Mouse (Mus musculus) heart, embryonic 16.5 days (tissue): ENCODE data around the gene Dennd1b. TPM values are rescaled to one million over a fixed set of nuclear protein-coding genes. Genes with fewer than 3 reads are reported as not detected.
A peak's percentile ranks its signal among the peaks of the same experiment; 100 is the strongest.

Experiments
- ATAC-seq: fragments of 200-750 bp; cut with Nextera tagmentation; replicated peaks from 2 replicates; pipeline ENCODE4 v1.8.0; 2017; ENCODE audit warnings: moderate number of reproducible peaks; ENCODE audit not compliant: insufficient read depth, low FRiP score; ENCODE audit errors: extremely low read depth
- H3K27ac ChIP-seq: fragments of 300-500 bp; sonication (generic); 2 replicates; pipeline ENCODE4 v1.5.1; 2014; ENCODE audit warnings: mild to moderate bottlenecking, low read length, control low read depth, moderate library complexity
- H3K27me3 ChIP-seq: fragments of 300-500 bp; sonication (generic); 2 replicates; pipeline ENCODE4 v1.6.1; 2014; ENCODE audit warnings: low read length, mixed read lengths; ENCODE audit not compliant: control insufficient read depth, insufficient read depth
- H3K36me3 ChIP-seq: fragments of 300-500 bp; sonication (generic); 2 replicates; pipeline ENCODE4 v1.6.1; 2014; ENCODE audit not compliant: control insufficient read depth, insufficient read depth
- H3K4me1 ChIP-seq: fragments of 300-500 bp; sonication (generic); 2 replicates; pipeline ENCODE4 v1.6.1; 2014; ENCODE audit warnings: low read length, mixed read lengths; ENCODE audit not compliant: control insufficient read depth, insufficient read depth
- H3K4me2 ChIP-seq: fragments of 300-500 bp; sonication (generic); 2 replicates; pipeline ENCODE4 v1.6.1; 2014; ENCODE audit warnings: low read depth, mild to moderate bottlenecking, control low read depth, low read length
- H3K4me3 ChIP-seq: fragments of 300-500 bp; sonication (generic); 2 replicates; pipeline ENCODE4 v1.5.1; 2014; ENCODE audit warnings: mild to moderate bottlenecking, control low read depth, low read length
- H3K9ac ChIP-seq: fragments of 300-500 bp; sonication (generic); 2 replicates; pipeline ENCODE4 v1.6.1; 2014; ENCODE audit warnings: low read length, control low read depth
- H3K9me3 ChIP-seq: fragments of 300-500 bp; sonication (generic); replicated peaks from 2 replicates; pipeline ENCODE4 v1.6.1; 2016; ENCODE audit warnings: low read length; ENCODE audit not compliant: control insufficient read depth
- whole genome bisulfite sequencing: fragments of 180-500 bp; shearing (Covaris S2); extraction: QIAGEN DNeasy Blood & Tissue Kit; methylation state at CpG from one replicate; pipeline ENCODE4 v1.1.7; 2014; 5-methylcytosine and 5-hydroxymethylcytosine counted together
- polyA plus RNA-seq: library from polyadenylated mRNA; unstranded; fragments of >200 nt; fragmentation: Nextera tagmentation; extraction: Ambion mirVana; gene quantifications from 2 replicates; pipeline ENCODE4 v1.2.1, GENCODE M21; 2015

The Dennd1b gene
- polyA plus RNA-seq, 1 experiment from 2014 or later = 10.0 TPM

DNA sequence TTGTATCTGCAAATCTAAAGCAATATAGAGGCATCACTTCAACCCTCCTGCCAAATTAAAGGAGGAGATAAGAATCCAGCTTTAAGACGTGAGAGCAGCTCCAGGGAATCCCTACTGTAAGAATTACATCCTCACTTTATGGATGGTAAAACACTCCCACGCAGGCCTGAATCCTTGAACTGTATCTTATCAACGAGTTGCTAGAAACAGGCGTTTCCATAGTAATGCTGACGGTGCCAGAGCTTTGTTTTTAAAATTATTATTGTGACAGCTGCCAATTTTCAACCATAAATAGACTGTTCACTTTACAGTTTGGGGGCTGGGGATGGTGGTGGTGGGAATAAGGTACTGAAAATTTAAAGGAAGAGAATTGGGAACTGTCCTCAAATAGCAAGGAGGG, 239.8 kb downstream of the Dennd1b start:
- no peak for ATAC-seq
- Histone ChIP-seq H3K36me3 (no peaks in the 10 kb centered on the region), H3K27me3 (no peaks in the 10 kb centered on the region; the same call in 1 of the 2 replicates), H3K27ac (no peak overlapping the region), H3K4me2 (no peak overlapping the region), H3K4me3 (no peak overlapping the region), H3K9ac (no peak overlapping the region), H3K9me3 (no peaks in the 10 kb centered on the region), H3K4me1 (peaks cover 6% of the 10 kb centered on the region; the same call in 1 of the 2 replicates)
- WGBS = 38% methylated on average over 5 of the region's 5 CpGs

DNA sequence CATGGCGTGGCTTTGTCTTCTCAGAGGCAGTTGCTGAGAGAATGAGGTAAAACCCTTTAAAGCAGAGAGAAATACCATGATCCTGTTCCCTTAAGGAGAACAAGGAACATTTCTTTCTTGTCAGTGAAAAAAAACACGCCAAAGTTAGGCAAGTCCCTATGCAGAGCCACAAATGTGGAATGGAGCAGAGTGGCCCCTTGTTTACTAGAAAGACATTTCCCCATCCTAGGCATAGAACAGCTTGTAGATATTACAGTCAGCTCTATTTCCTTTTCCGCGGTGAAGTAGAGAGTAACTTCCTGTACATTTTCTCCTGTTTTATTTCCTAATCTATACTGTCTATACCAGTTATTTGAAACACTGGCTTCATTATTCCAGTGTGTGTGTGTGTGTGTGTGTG, 243.0 kb downstream of the Dennd1b start:
- peaks cover 6% of the 10 kb centered on the region; the same call in 1 of the 2 replicates for H3K4me1 ChIP-seq
- no peaks in the 10 kb centered on the region for H3K9me3 ChIP-seq
- no peak overlapping the region for H3K27ac ChIP-seq
- H3K4me2 ChIP-seq = no peak overlapping the region
- ATAC-seq = no peak
- H3K27me3 ChIP-seq = no peaks in the 10 kb centered on the region; the same call in 1 of the 2 replicates
- no peak overlapping the region for H3K4me3 ChIP-seq
- 70% methylated on average over 4 of the region's 4 CpGs for WGBS
- H3K36me3 ChIP-seq = no peaks in the 10 kb centered on the region
- no peak overlapping the region for H3K9ac ChIP-seq

DNA sequence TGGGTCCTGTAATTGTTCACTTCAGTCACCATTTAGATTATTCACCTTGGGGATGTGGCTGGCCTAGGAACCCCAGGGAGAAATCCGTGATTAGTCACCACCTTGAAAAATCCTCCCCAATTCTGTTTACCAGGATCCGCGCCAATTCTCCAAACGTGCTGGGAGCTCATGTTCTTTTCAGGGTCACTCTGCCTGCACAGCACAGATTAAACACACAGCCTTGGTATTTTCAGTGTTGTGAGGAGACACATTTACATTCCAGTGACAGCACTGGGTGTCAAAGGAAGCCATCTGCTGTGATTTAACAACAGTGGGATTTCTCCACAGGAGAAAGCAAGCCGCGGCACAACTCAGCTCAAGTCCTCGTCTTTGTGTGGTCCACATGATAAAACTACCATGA, 246.6 kb downstream of the Dennd1b start:
- Histone ChIP-seq H3K27ac (peak overlapping the region; percentile 46; the same call in 1 of the 2 replicates), H3K9me3 (no peaks in the 10 kb centered on the region), H3K9ac (no peak overlapping the region), H3K4me1 (0 out of 2 replicates have a peak, but pooled peaks cover 2% of the 10 kb centered on the region), H3K36me3 (no peaks in the 10 kb centered on the region), H3K27me3 (no peaks in the 10 kb centered on the region; the same call in 1 of the 2 replicates), H3K4me3 (no peak overlapping the region), H3K4me2 (peak overlapping the region; percentile 4; the same call in 1 of the 2 replicates)
- no peak for ATAC-seq
- 27% methylated on average over 7 of the region's 7 CpGs for WGBS

DNA sequence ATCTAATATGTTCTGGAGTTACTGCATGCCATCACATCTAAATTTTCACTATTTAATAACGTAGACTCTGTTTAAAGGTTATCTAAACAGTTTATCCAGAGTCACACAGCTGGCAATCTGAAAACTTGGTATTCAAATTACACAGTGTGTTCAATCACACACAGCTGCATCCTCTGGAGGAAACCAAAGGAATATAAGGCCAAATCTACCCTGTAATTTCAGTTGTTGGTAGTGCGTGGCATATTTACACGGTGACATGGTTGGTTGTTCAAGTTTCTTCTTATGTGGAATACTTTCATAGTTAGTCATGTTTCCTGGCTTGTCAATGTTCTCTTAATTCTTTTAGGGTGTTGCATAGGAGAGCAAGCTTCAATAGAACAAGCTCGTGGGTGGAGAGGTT, 247.3 kb downstream of the Dennd1b start:
- Histone ChIP-seq H3K27me3 (no peaks in the 10 kb centered on the region; the same call in 1 of the 2 replicates), H3K4me2 (no peak overlapping the region), H3K36me3 (no peaks in the 10 kb centered on the region), H3K9me3 (no peaks in the 10 kb centered on the region), H3K9ac (no peak overlapping the region), H3K4me1 (no peaks in the 10 kb centered on the region), H3K27ac (no peak overlapping the region), H3K4me3 (no peak overlapping the region)
- no peak for ATAC-seq
- 66% methylated on average over 4 of the region's 4 CpGs for WGBS

DNA sequence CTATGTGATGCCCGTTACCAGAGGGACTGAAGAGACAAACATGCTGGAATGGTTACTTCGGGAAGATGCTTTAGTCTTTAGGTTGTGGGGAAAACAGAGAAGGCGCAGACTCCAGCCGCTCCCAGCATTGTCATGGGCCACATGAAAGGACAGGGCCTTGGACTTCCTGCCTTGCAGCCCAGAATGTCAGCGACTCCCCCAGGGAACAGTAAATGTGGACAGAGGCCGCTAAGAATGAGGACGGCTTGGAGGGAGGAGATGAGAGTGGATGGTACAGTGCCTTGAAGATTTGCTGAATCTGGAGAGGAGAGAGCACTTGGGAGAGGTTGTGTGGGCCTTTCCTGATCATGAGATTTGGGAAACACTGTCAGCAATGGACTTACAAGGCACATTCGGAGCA, 252.1 kb downstream of the Dennd1b start:
- no peak overlapping the region for H3K4me3 ChIP-seq
- H3K9me3 ChIP-seq = no peaks in the 10 kb centered on the region
- H3K27me3 ChIP-seq = no peaks in the 10 kb centered on the region
- H3K36me3 ChIP-seq = no peaks in the 10 kb centered on the region
- H3K9ac ChIP-seq = no peak overlapping the region
- H3K4me1 ChIP-seq = no peaks in the 10 kb centered on the region
- 66% methylated on average over 8 of the region's 8 CpGs for WGBS
- H3K4me2 ChIP-seq = no peak overlapping the region
- ATAC-seq = no peak; the same call in 1 of the 2 replicates
- H3K27ac ChIP-seq = peak overlapping the region; percentile 19

DNA sequence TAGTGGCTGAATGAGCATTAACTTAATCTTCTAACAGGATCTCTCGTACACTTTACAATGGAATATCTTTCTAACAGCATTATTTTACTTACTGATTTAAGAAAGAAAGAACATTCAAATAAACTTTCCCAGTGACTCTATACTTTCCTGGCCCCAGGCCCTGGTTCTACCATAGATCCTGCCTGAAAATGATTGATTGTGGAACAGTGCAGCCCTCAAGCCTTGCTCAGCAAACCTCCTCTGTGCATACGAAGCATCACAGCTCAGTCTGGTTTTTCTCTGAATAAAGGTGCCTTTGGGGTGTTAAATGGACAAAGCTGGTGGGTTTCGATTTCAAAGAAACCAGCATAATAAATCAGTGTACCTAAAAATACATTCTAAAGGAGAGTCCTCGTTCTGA, 260.6 kb downstream of the Dennd1b start:
- H3K4me2 ChIP-seq = no peak overlapping the region
- no peak overlapping the region for H3K9ac ChIP-seq
- H3K4me3 ChIP-seq = no peak overlapping the region
- WGBS = 77% methylated on average over 4 of the region's 4 CpGs
- no peak for ATAC-seq
- H3K36me3 ChIP-seq = no peaks in the 10 kb centered on the region
- H3K9me3 ChIP-seq = no peaks in the 10 kb centered on the region
- no peaks in the 10 kb centered on the region for H3K4me1 ChIP-seq
- H3K27me3 ChIP-seq = no peaks in the 10 kb centered on the region
- H3K27ac ChIP-seq = no peak overlapping the region

DNA sequence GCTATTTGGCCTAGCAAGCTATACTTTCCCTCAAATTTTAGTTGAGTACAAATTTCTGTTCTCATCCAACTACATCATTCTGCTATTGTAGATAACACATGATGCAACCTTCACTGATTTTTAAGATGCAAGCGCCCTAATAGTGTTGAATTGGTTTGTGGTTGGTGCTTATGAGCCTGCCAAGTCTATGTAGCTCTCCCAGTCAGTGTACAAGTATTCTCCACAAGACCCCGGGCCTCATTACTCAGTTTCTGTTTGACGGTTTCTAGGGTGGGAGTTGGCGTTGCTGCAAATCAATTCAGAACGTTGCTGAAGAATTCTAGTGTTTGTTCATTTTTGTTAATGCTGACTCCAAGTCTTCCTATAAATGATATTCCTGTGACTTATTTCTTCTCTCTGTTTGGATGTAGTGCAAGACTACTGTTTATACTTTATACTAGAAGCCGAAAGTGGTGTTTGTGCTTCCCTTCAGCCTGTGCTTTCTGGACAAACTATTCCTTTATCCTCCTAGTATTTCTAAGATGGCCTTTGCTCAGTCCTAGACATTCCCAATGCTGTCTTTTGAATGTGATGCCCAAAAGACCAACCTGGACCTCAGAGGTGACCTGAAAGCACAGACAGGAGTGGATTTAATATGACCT, 261.2 kb downstream of the Dennd1b start:
- H3K36me3 ChIP-seq = no peaks in the 10 kb centered on the region
- no peaks in the 10 kb centered on the region for H3K9me3 ChIP-seq
- 82% methylated on average over 6 of the region's 6 CpGs for WGBS
- no peak overlapping the region for H3K4me3 ChIP-seq
- H3K4me2 ChIP-seq = no peak overlapping the region
- no peak overlapping the region for H3K27ac ChIP-seq
- H3K27me3 ChIP-seq = no peaks in the 10 kb centered on the region
- no peaks in the 10 kb centered on the region for H3K4me1 ChIP-seq
- H3K9ac ChIP-seq = no peak overlapping the region
- ATAC-seq = no peak

Other genes starting within 250 kb of the Dennd1b start
- gene Lhx9, start 114.9 kb upstream of the Dennd1b start, polyA plus RNA-seq = 0.14 and 0.25 TPM in 2 replicates
- gene 2310009B15Rik, start 106.6 kb upstream of the Dennd1b start, polyA plus RNA-seq = 26.8 and 29.4 TPM in 2 replicates